Mouse (Mus musculus) ES-Bruce4 (cell line): ENCODE results near the gene Lrp1.

Source experiments
- CTCF ChIP-seq: IDR thresholded peaks from one replicate; pipeline ENCODE4 v1.8.1; 2011; ENCODE audit warnings: low read depth, low read length
- EP300 ChIP-seq: IDR thresholded peaks from 2 replicates; pipeline ENCODE4 v1.6.1; 2011; ENCODE audit warnings: low read depth, low read length; ENCODE audit not compliant: insufficient read depth
- POLR2A ChIP-seq: IDR thresholded peaks from one replicate; pipeline ENCODE4 v1.8.1; 2011; ENCODE audit warnings: low read length; ENCODE audit not compliant: insufficient read depth

DNA sequence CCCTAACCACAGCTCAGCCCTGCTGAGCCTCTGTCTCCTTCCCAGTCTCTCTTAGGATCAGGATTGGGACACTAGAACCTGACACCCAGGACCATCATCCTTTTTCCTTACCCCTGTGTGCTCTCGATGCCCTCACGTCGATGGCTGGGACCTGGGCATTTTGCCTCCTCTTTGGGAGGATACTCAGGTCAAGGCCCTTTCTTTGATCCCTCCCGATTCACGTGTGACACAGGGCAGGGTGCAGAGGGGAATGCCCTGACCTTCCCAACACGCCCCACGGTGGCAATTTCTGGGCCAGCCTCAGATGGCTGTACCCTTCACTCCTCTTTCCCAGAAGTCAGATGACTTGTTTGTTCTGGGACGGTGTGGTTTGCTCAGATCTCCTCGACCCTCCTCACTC, 43.8 kb downstream of the Lrp1 start:
- no peak for TF ChIP-seq CTCF
- TF ChIP-seq POLR2A: no peak
- no peak for TF ChIP-seq EP300
